Mouse (Mus musculus): ENCODE measurements at regions not wholly inside any gene's neighbourhood (a gene's known extent, or its start where the extent isn't known, plus 50 kb on each side); places are given as distances from the start of the nearest gene placed in this dataset.

DNA sequence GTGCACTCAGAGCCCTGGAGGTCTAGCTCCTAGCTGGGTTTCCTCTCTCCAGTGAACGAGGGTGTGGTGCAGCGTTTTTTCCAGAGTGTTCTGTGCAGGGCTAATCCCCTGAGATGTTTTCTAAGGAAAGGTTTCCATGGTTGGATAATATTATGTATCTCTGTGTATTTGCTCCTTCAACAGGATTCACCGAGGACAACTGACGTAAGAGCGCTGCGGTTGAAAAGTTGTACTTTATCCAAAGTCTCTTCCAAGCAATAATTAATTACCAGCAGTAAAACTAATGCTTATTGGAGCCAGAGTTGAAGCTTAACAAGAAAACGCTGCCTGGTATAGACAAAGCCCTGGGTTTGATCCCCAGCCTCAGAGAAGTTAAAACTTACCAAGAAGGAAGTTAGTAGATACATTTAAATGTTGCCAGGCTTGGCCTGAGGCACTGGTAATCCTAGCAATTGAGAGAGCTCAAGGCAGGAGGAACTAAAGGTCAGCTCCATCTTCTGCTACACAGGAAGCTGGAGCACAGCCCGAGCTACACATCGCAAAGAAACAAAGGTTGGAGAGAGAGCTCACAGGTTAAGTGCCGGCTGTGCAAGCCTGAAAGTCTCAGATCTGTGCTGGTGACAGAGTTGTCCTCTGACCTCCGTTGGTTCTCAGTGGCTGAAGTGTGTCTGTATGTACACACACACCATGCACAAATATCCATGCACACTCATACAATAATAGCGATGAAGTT, 51.2 kb upstream of the Rap1b start:
- no peak for DNase-seq

DNA sequence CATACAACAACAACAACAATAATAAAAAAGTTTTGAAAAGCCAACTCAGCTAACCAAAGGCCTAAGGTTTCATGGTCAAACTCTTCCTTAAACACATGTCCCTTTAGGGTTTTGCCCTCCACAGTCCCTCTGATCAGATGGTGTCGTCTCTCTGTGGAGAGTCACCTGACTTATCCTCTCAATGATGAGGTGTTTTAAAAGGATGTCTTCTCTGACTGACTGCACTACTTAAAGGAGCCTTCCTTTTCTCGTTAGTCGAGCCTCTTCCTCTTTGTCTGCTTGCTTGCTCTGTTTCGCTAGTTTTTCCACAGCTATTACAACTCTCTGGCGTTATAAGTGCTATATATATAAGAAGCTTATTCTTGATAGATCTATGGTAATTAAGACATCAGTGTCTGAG, 51.9 kb upstream of the Rap1b start:
- DNase-seq = no peak

- DNase-seq = no peak
These were observed 52.6 kb upstream of the Rap1b start for GRCm38 (mm10) chr10:117898391-117898790.

GRCm38 (mm10) chr10:117899410-117899935, 53.6 kb upstream of the Rap1b start:
- no peak for DNase-seq

- no peak for DNase-seq
These were observed 59.9 kb upstream of the Rap1b start for GRCm38 (mm10) chr10:117905666-117906266.

DNA sequence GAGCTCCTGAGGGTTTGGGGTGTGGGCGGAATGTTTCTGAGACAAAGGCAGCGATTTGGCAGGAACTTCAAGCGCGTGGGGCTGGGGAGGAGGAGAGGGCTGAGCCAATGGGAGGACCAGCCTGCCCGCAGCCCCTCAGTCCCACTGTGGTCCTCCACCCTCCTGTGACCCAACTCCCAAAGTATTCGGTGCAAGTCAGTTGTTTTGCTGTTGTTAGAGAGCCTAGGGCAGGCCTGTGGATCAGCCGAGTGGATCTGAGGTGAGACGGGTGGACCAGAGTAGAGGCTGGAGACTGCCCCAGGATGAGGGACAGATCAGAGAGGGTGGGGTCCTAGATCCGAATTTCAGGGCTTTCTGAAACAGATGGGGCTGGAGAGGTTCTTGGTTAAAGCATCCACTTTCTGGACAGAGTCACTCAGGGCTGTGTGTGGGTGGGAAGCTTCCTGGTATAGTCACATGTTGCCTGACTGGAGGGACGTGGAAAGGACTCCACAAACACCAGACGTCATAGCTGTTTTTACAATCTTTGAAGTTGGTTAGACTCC, 60.5 kb upstream of the Rap1b start:
- peak in 1 of 2 experiments; percentile 35 for DNase-seq

DNA sequence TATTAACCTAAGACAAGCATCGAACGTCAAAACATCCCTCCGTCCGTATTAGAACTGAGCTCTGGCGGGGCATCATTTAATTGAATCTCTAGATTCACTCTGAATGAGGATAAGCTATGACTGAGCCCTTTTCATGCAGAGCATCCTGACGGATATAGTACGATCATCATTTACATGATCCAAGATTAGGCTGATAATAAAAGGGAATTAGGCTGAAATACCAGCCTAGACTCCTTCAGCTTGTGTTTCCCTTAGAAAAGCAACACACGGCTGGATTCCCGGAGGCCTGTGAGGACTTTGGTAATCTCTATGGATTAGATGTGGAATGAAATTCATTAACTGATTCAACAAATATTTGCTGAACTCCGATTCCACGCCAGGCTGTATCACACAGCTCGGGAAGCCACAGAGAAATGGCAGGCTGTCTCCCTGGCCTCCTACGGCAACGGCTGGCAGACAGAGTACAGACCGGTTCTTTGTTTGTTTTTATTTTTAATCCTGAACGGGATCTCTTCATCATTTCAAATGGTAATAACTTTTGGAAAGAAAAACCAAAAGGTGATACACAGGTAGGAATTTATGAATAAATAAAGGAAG, 62.3 kb upstream of the Rap1b start:
- DNase-seq = no peak

DNA sequence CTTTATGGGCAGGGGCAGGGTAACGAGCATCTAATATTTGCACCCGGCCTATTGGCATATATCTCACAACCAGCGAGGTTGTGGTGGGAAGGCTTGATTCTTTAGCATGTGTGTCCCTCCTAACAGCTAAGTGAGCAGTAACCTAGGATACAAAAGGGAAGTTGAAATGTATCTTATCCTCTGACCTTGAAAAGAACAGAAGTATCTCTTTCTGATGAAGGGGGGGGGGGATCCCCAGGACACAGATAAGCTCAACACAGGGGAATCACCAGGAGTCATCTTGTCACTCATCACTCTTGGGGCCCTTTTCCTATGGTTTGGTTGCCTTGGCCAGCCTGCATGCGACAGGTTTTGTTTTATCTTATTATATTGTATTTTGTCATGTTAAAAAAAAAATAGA, 63.3 kb upstream of the Rap1b start:
- DNase-seq = no peak

DNA sequence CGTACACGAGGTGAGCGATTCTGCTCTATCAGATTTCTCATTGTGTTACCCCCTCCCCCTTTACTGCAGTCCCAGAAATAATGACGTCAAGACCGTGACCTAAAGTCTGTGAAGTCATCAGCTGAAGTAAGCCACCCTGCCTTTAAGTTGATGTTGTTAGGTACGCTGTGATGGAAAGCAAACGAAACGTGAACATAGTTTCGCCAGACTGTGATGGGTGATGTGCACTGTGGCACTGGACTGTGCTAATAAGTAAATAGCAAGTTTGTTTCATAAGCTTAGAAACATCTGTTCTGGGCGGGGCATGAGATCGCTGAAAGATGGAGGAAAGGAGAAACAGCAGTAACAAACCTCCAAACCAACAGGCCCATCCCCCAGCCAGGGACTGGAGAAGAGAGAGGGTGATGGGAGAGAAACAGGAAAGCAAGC, 64.0 kb upstream of the Rap1b start:
- no peak for DNase-seq

GRCm38 (mm10) chr10:117910426-117910825, 64.6 kb upstream of the Rap1b start:
- no peak for DNase-seq

DNA sequence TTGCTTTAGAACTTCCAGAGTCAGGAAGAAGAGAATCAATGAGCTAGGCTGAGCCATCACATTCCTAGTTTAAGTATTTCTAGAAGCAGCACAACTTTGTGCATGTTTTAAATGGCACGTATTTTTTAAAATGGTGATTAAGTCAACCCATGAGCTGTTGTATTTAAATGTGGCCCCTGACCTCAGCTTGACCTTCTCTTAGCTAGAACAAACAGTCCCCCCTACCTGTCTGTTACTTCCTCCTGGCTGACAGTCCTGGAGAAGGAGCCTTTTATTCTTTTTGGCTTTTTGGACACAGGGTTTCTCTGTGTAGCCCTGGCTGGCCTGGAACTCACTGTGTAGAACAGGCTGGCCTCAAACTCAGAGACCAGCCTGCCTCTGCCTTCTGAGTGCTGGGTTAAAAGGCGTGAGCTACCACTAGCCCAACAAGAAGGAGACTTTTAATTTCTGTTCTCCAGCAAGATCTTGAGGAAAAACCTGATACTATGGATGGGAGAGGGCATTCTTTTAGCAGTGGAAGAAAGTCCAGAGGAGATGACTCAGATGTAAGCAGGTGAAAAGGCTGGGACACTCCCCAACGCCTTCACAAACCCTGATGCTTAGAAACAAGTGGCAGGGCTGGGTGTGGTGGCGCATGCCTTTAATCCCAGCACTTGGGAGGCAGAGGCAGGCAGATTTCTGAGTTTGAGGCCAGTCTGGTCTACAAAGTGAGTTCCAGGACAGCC, 69.3 kb upstream of the Rap1b start:
- DNase-seq = no peak

DNA sequence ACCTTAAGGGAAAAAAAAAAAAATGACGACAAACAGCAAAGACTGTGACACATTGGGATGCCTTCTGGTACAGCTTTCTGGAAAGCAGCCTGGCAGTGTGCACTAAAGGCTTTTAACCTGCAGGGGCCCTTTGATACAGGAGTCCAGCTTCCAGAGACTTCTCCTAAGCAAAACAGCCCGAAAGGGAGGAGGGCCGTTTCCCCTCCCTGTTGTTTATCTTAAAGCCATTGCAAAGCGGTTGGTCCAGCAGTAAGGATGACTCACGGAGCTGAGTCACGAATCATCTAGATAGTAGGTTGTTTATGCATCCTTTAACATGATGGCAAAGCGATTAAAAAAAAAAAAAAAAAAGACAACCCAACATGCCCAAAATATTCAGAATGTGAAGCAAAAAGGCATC, 70.4 kb upstream of the Rap1b start:
- DNase-seq = no peak

DNA sequence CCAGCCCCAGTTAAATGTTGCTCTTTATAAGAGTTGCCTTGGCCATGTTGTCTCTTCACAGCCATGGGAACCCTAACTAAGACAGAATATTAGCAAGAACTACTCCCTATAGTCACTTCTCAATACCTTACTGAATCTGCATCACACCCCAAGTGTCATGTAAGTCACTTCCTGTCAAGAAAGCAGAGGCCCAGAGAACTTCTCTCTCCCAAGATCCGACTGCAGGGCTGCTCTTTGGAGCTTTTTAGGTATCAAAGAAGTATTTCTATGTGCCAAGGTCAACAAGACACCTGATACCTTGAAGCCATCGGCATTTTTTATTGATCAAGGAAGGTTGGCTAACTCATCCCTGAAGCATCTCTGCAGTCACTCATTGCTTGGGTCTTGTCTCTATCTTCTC, 72.0 kb upstream of the Rap1b start:
- DNase-seq = no peak

DNA sequence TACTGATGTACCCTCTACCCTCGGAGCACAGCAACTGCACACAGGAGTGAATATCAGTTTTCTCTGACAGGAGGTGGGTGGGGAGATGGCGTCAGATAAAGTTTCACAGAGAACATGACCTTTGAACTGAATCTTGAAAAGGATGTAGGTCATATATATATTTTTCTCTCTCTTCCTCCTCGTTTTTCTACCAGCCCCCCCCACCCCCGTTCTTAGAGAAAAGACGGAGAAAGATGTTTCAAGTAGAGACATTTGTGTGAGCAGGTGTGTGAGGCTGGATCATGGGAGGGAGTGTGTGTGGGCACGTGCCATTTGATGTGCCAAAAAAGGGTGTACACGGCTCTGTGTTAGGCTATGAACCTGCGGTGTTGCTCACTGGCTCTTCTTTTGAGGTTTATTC, 72.8 kb upstream of the Rap1b start:
- DNase-seq = peak; percentile 65 to 82

DNA sequence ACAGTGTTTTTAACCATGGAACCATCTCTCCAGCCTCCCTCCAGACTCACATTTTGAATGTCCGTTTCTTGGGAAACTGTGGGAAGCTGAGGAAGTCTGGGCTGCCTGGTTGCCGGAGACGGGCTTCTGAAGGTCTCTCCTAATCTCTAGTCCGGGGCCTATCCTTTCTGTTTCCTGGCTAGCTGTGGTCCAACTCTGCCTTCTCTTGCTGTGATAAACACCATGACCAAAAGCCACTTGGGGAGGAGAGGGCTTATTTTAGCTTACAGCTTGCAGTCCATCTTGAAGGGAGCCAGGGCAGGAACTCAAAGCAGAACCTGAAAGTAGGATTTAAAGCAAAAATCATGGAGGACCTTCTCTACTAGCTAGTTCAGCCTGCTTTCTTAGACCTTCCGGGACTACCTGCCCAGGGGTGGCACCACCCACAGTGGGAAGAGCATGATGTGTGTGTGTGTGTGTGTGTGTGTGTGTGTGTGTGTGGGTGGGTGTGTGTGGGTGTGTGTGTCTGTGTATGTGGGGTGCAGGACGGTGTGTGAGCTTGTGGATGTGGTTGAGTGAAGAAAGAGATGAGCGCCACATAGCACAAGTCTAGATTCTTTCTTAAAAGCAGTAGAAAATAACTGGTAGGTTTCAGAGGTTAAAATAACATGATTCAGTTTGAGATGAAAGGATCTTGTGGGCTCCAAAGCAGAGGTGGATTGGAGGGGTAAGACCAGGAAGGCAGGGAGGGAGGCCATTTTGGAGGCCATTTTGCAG, 73.5 kb upstream of the Rap1b start:
- DNase-seq = peak in 1 of 2 experiments; percentile 46

DNA sequence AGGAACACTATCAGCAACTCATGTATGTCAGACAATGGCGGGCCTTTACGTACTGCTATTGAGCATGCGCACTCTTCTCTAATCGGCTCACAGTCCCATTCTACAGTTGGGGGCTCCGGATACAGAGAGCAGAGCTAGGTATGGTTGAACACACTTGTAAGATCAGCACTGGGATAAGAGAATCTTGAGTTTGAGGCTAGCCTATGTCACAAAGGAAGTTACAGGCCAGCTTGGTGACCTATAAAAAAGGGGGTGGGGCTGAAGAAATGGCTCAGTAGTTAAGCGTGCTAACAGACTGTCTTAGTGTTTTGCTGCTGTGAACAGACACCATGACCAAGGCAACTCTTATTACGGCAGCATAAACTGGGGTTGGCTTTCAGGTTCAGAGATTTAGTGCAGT, 79.4 kb upstream of the Rap1b start:
- DNase-seq = no peak

DNA sequence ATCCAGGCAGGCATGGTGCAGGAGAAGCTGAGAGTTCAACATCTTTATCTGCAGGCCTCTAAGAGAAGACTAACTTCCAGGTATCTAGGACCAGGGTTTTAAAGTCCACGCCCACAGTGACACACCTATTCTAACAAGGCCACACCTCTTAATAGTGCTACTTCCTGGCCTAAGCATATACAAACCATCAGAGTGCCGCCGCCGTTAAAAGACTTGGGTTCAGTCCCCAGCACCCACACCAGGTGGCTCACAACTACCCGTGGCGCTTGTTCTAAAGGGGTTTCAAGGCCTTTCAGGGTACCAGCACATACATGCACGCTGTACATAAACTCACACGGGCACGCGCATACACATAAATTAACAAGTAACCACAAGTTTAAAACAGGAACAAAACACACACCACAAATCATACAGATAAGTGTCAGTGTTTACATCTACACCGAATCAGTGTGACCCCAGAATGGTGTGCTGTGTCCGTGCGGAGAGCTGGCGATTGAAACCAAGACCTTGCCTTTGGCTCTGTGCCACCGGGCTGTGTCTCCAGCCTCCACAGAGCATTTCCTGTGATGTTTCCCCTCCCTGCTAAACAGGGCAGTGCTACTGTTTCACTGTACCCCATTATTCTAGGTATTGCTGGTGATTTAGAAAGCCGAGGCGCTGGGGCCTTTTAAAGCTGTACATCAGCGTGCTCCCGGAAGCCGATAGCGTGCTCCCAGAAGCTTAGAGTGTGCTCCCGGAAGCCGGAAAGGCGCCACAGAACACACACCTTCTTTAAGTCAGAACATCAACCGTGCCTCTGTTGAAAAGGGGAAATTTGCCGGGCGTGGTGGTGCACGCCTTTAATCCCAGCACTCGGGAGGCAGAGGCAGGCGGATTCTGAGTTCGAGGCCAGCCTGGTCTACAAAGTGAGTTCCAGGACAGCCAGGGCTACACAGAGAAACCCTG, 80.0 kb upstream of the Rap1b start:
- no peak for DNase-seq

DNA sequence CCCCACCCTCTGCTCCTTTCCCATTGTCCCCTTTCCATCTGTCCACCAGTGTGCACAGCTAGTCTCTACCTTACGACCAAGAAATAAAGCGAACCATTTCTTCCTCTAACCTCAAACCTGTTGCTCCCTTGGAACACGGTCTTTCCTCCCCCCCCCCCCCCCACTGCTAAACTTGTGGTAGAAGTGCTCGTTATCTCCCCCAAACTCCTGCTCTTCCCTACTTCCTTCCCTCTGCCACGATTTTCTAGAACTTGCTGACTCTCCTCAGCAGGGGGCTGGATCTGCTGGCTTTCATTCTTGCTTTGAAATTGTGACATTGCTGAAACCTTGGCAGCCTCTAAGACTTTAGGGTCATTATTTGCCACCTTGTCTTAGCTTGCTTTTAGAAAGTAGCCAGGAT, 83.2 kb upstream of the Rap1b start:
- DNase-seq = no peak

DNA sequence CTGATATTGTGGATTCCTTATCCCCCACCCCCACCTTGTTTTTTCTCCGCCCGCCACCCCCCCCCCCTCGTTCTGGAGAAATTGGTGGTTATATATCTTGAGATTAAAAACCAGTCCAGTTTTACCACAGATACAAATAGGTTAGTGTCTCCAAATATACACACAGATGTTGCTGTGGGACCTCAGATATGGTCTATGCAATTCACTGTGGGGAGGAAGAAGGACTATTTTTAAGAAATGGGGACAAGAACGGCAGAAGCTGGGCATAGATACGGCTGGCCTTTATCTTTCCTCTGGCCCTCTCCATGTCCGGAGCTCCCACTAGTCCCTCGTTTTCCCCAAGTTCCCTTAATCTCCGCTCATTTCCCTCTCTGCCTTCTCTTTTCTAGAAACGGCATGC, 89.0 kb upstream of the Rap1b start:
- DNase-seq = no peak

GRCm38 (mm10) chr10:117938717-117939116, 92.9 kb upstream of the Rap1b start:
- no peak for DNase-seq

Data from thymus, adult 18-20 months (tissue).